Mouse (Mus musculus) bone marrow, adult 2 months (tissue): Measurements from ENCODE around the gene Slc35e1. TPM values are rescaled to one million over a fixed set of nuclear protein-coding genes. Genes with fewer than 3 reads are reported as not detected.
A peak's percentile ranks its signal among the peaks of the same experiment; 100 is the strongest.

Source experiments
- H3K27ac ChIP-seq: fragments of 200-500 bp; 2 replicates; pipeline ENCODE4 v1.5.1; 2012; ENCODE audit warnings: low read depth, mild to moderate bottlenecking, control low read depth, inconsistent platforms, low read length; ENCODE audit not compliant: control insufficient read depth, poor library complexity, insufficient read depth
- H3K4me1 ChIP-seq: fragments of 200-500 bp; 2 replicates; pipeline ENCODE4 v1.6.1; 2011; ENCODE audit warnings: low read length; ENCODE audit not compliant: control insufficient read depth, insufficient read depth
- H3K4me3 ChIP-seq: fragments of 200-500 bp; replicated peaks from 2 replicates; pipeline ENCODE3; 2011; ENCODE audit warnings: mild to moderate bottlenecking, low read depth, low read length, control low read depth; ENCODE audit not compliant: control insufficient read depth
- CTCF ChIP-seq: fragments of 200-500 bp; IDR thresholded peaks from 2 replicates; pipeline ENCODE4 v1.5.1; 2011; ENCODE audit warnings: low read length, control low read depth; ENCODE audit not compliant: control insufficient read depth, insufficient read depth
- POLR2A ChIP-seq: fragments of 200-500 bp; IDR thresholded peaks from 2 replicates; pipeline ENCODE4 v1.6.1; 2011; ENCODE audit warnings: low read depth, mild to moderate bottlenecking, control low read depth, low read length, borderline replicate concordance; ENCODE audit not compliant: control insufficient read depth
- WGBS: fragments of 180-500 bp; shearing (Covaris S2); methylation state at CpG from one replicate; pipeline ENCODE4 v1.1.7; 2018; 5-methylcytosine and 5-hydroxymethylcytosine counted together
- polyA plus RNA-seq: library from polyadenylated mRNA; stranded (reverse); fragments of >200 nt; gene quantifications from 2 replicates; pipeline ENCODE4 v1.2.4, GENCODE M21; 2011; ENCODE audit warnings: low replicate concordance; ENCODE audit not compliant: missing spikeins, insufficient read depth, insufficient read length

Slc35e1 gene
- polyA plus RNA-seq, 1 experiment, result 23.6 TPM

DNA sequence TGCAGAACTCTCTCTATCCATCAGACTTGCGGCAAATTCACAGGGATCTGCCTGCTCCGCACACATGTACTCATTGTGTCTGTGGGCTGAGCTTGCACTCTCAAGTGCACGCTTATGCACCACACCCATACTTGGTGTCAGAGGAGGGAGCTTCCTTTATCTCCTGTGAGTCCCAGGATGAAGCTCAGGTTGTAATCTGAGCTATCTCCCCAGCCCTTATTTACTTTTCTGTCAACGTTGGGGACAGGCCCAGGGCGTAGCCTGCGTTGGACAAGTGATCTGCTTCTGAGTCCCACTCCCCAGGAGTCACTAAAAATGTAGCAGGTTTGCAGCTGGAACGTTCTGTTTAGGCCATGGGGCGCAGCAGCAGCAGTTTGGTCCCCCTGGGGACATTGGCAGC is 40.9 kb downstream of the Slc35e1 start:
- WGBS, result 73% methylated on average over 8 of the region's 8 CpGs
- Histone ChIP-seq H3K27ac (no peak overlapping the region), H3K4me1 (no peaks in the 10 kb centered on the region), H3K4me3 (no peak overlapping the region)
- TF ChIP-seq CTCF (no peak), POLR2A (no peak)

DNA sequence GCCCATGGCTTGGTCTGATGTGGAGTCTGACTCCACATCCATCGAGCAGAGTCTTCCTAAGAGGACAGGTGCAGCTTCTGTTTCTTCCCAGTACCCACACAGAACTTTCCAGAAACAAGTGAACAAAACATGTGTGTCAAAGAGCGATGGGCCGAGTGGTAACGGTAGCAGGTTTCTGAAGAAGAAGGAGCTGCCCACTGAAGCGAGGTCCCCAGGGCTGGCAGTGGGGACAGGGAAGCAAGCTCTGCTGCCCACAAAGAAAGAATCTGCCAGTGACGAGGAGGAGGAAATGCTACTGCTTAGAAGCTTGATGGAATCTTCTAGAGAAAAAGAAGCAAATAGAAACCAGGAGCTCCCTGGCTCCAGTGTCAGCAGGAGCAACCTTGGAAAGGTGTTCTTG is 47.3 kb downstream of the Slc35e1 start:
- no peak overlapping the region for H3K4me3 ChIP-seq
- H3K27ac ChIP-seq, result peak overlapping the region; percentile 77
- 58% methylated on average over 6 of the region's 6 CpGs for WGBS
- TF ChIP-seq CTCF (no peak), POLR2A (no peak)
- H3K4me1 ChIP-seq, result peaks cover 3% of the 10 kb centered on the region

GRCm38 (mm10) chr8:72443994-72444350 is 48.4 kb downstream of the Slc35e1 start:
- TF ChIP-seq POLR2A (no peak), CTCF (no peak)
- Histone ChIP-seq H3K4me1 (peaks cover 3% of the 10 kb centered on the region), H3K27ac (peak overlapping the region; percentile 14; the same call in 1 of the 2 replicates), H3K4me3 (peak overlapping the region; percentile 32)
- 36% methylated on average over 6 of the region's 6 CpGs for WGBS

GRCm38 (mm10) chr8:72443338-72443993 is 48.9 kb downstream of the Slc35e1 start, which contains the start of the genes Calr3 and 1700030K09Rik:
Gene Calr3 (minus strand): TSS chr8:72443870.
Gene 1700030K09Rik (plus strand): TSS chr8:72443880.
- peak within 1 kb of the TSS; percentile 77 for H3K27ac ChIP-seq
- H3K4me3 ChIP-seq, result peak within 1 kb of the TSS; percentile 69
- WGBS, result 8% methylated on average over 34 of the region's 34 CpGs
- H3K4me1 ChIP-seq, result peaks cover 3% of the 10 kb centered on the region
- TF ChIP-seq POLR2A, result peak; percentile 42; the same call in 1 of the 2 replicates
- TF ChIP-seq CTCF, result no peak

- H3K4me3 ChIP-seq, result no peak overlapping the region
- 75% methylated on average over 8 of the region's 8 CpGs for WGBS
- peaks cover 2% of the 10 kb centered on the region for H3K4me1 ChIP-seq
- no peak overlapping the region for H3K27ac ChIP-seq
- TF ChIP-seq CTCF (no peak), POLR2A (no peak)
Observed at GRCm38 (mm10) chr8:72438248-72439015, 54.0 kb downstream of the Slc35e1 start.

GRCm38 (mm10) chr8:72434952-72435351 is 57.5 kb downstream of the Slc35e1 start:
- peaks cover 2% of the 10 kb centered on the region for H3K4me1 ChIP-seq
- 18% methylated on average over 2 of the region's 2 CpGs for WGBS
- H3K27ac ChIP-seq, result no peak overlapping the region
- H3K4me3 ChIP-seq, result no peak overlapping the region
- TF ChIP-seq POLR2A, result no peak
- no peak for TF ChIP-seq CTCF

Other genes with a start within 250 kb of the Slc35e1 start
- gene Gm10282, start 187.4 kb downstream of the Slc35e1 start, polyA plus RNA-seq, result 514 and 1,002 TPM in 2 replicates
- gene Klf2, start 173.6 kb downstream of the Slc35e1 start, polyA plus RNA-seq, result 123 and 179 TPM in 2 replicates
- 29.1 and 46.4 TPM in 2 replicates for gene Eps15l1, start 71.2 kb downstream of the Slc35e1 start, polyA plus RNA-seq
- gene Calr3, start 48.7 kb downstream of the Slc35e1 start, polyA plus RNA-seq, result not detected in 2 replicates
- gene 1700030K09Rik, start 48.7 kb downstream of the Slc35e1 start, polyA plus RNA-seq, result 1.6 and 4.1 TPM in 2 replicates
- gene Cherp, start 17.4 kb downstream of the Slc35e1 start, polyA plus RNA-seq, result 36.2 and 57.2 TPM in 2 replicates
- gene Med26, start 55.7 kb upstream of the Slc35e1 start, polyA plus RNA-seq, result 2.9 and 8.0 TPM in 2 replicates
- gene Smim7, start 78.5 kb upstream of the Slc35e1 start, polyA plus RNA-seq, result 16.4 and 25.7 TPM in 2 replicates
- gene Tmem38a, start 79.4 kb upstream of the Slc35e1 start, polyA plus RNA-seq, result 2.9 and 4.3 TPM in 2 replicates
- gene Nwd1, start 154.1 kb upstream of the Slc35e1 start, polyA plus RNA-seq, result 0.50 and 1.8 TPM in 2 replicates
- 33.1 and 60.4 TPM in 2 replicates for gene Sin3b, start 230.7 kb upstream of the Slc35e1 start, polyA plus RNA-seq